Mouse (Mus musculus) heart, postnatal 0 days (tissue): ENCODE results near the gene Hamp.

ENCODE experiments used
- CTCF ChIP-seq: IDR thresholded peaks from 2 replicates; pipeline ENCODE4 v1.5.1; 2016; ENCODE audit warnings: antibody characterized with exemption, control low read depth, low read depth
- EP300 ChIP-seq: IDR thresholded peaks from 2 replicates; pipeline ENCODE4 v1.6.1; 2016; ENCODE audit warnings: antibody characterized with exemption, low read depth

DNA sequence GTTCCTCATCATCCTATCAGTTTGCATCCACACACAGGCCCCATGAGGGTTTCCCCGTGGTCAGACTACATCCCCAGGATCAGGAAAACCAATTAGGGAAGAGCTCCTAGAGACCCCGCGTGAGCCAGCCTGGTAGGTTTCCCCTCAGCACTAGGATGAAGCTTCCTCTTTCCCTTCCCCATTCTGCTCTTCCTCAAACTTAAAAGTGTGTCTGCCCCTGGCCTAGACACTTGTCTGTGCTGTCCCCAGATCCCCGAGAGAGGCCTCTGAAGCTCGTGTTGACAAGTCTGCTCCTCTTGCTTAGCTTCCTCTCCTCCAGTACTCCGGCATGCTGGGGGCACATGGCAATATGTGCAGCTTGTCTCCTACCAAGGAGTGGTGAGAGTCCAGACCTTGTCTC, 9.6 kb upstream of the Hamp start:
- TF ChIP-seq EP300 (no peak), CTCF (no peak)
